Mouse (Mus musculus) adrenal gland, adult 18-20 months (tissue): ENCODE data around the gene Dennd2a. TPM values are rescaled to one million over a fixed set of nuclear protein-coding genes. Genes with fewer than 3 reads are reported as not detected.
"Not testable (repeated sequence)": the region's sequence is repeated elsewhere in the genome, so short reads cannot be mapped to it uniquely, and the experiment has no call there.

ENCODE experiments used
- DNase-seq, 2 experiments: peaks; one replicate each; pipeline ENCODE4 v3.0.0; 2021 to 2022; ENCODE audit warnings: low spot score in 2 of 2
- total RNA-seq, 2 experiments: library from RNA; stranded (reverse); gene quantifications; 1 replicate in 1 of 2; 2 replicates in 1 of 2; pipeline ENCODE4 v1.2.3; 2021

Gene Dennd2a
- total RNA-seq, 2 experiments from 2014 or later, result 6.2 to 10.8 TPM

- DNase-seq, result no peak
Observed at GRCm38 (mm10) chr6:39425181-39425580, 132.5 kb downstream of the Dennd2a start.

- no peak for DNase-seq
Observed at GRCm38 (mm10) chr6:39423686-39424085, 134.0 kb downstream of the Dennd2a start.

DNA sequence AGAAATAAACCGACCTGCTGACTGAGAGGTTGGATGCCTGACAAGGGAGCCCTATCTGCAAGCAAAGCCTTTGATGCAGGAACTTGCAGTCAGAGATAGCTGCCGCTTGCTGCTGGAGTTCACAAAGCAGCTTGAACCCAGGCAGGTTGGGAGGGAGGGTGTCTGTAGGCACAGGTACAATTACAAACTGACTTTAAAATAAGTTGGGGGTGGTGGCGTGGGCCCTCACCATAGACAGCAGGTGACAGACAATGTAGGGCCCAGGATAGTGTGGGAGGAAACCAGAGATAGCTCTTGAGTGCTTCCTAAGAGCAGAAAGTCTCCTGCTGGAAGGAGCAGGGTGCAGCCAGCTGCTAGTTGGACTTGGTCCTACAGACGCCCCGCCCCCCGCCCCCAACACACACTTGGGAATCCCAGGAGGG, 134.5 kb downstream of the Dennd2a start:
- no peak for DNase-seq

GRCm38 (mm10) chr6:39420867-39421266, 136.8 kb downstream of the Dennd2a start:
- no peak for DNase-seq

- peak; percentile 63 to 66 for DNase-seq
Observed at GRCm38 (mm10) chr6:39419851-39420721, 137.6 kb downstream of the Dennd2a start, which contains the start of gene Mkrn1. TSS of gene Mkrn1 (minus strand) at chr6:39420462.

DNA sequence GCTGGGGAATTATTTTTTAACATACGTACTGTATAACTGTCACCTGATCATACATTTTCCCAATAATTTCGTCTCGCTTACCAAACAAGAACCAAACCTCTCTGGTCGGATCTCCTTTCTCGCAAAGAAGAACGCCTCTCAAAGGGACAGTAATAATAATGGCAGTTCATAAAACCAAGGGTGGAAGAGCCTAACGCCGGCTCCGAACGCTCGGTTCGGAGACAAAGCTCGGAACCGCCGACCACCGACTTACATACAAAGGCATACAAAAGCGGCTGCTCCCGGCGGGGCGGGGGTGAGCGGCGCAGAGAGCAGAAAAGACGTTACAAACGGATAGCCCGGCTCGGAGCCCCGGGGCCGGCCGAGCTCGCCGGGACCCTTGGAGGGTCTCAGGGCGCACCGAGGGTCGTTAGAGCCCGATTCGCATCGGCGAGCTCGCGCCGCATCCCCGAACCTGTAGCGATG, 138.2 kb downstream of the Dennd2a start:
- no peak for DNase-seq

DNA sequence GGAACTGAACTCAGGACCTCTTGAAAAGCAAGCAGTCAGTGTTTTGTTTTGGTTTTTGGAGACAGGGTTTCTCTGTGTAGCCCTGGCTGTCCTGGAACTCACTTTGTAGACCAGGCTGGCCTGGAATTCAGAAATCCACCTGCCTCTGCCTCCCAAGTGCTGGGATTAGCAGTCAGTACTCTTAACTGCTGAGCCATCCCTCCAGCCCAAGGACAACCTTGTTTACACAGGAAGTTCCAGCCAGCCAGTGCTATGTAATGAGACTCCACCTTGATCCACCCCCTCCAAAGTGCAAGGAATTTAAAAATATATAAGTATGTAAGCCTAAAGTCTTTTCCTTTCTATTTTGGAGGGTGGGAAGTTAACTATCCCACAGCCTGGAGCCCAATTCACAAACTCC, 141.0 kb downstream of the Dennd2a start:
- not testable (repeated sequence) for DNase-seq

GRCm38 (mm10) chr6:39415762-39416161, 141.9 kb downstream of the Dennd2a start:
- peak; percentile 68 to 75 for DNase-seq

GRCm38 (mm10) chr6:39414106-39414505, 143.6 kb downstream of the Dennd2a start:
- DNase-seq, result no peak

Other genes with a start within 250 kb of the Dennd2a start
- 10 to 100 TPM; 33.1 to 35.8 TPM for gene Slc37a3, start 180.2 kb downstream of the Dennd2a start, total RNA-seq
- gene Rab19, start 176.7 kb downstream of the Dennd2a start, total RNA-seq, result not detected
- 10 to 100 TPM; 64.0 to 72.7 TPM for gene Mkrn1, start 137.4 kb downstream of the Dennd2a start, total RNA-seq
- 10 to 100 TPM; 24.1 to 24.2 TPM for gene Adck2, start 16.0 kb upstream of the Dennd2a start, total RNA-seq
- under 1 TPM in 1 of 2 experiments, not detected in 1; 0.89 TPM for gene Gm42420, start 27.9 kb upstream of the Dennd2a start, total RNA-seq
- gene Ndufb2, start 34.7 kb upstream of the Dennd2a start, total RNA-seq, result 100 to 1,000 TPM; 200 to 263 TPM
- gene Braf, start 167.6 kb upstream of the Dennd2a start, total RNA-seq, result 10 to 100 TPM; 36.6 to 41.1 TPM